Mouse (Mus musculus) heart, embryonic 12.5 days (tissue): ENCODE results near the gene Ctxn1. TPM values are rescaled to one million over a fixed set of nuclear protein-coding genes. Genes with fewer than 3 reads are reported as not detected.
A peak's percentile ranks its signal among the peaks of the same experiment; 100 is the strongest.

Experiments used
- ATAC-seq: fragments of 200-750 bp; cut with Nextera tagmentation; 2 replicates; pipeline ENCODE4 v1.8.0; 2017; ENCODE audit warnings: moderate TSS enrichment, moderate library complexity; ENCODE audit not compliant: insufficient number of reproducible peaks, low FRiP score
- H3K27ac ChIP-seq: fragments of 300-500 bp; sonication (generic); 2 replicates; pipeline ENCODE4 v1.5.1; 2016; ENCODE audit warnings: mild to moderate bottlenecking, moderate library complexity; ENCODE audit not compliant: poor library complexity, severe bottlenecking
- H3K27me3 ChIP-seq: fragments of 300-500 bp; sonication (generic); replicated peaks from 2 replicates; pipeline ENCODE4 v1.6.1; 2016; ENCODE audit warnings: mild to moderate bottlenecking, moderate library complexity
- H3K36me3 ChIP-seq: fragments of 300-500 bp; sonication (generic); 2 replicates; pipeline ENCODE4 v1.6.1; 2016; ENCODE audit warnings: mild to moderate bottlenecking, moderate library complexity
- H3K4me1 ChIP-seq: fragments of 300-500 bp; sonication (generic); replicated peaks from 2 replicates; pipeline ENCODE4 v1.6.1; 2016; ENCODE audit warnings: mild to moderate bottlenecking
- H3K4me2 ChIP-seq: fragments of 300-500 bp; sonication (generic); 2 replicates; pipeline ENCODE4 v1.6.1; 2016; ENCODE audit warnings: mild to moderate bottlenecking, moderate library complexity
- H3K4me3 ChIP-seq: fragments of 300-500 bp; sonication (generic); 2 replicates; pipeline ENCODE4 v1.5.1; 2016; ENCODE audit warnings: mild to moderate bottlenecking
- H3K9ac ChIP-seq: fragments of 300-500 bp; sonication (generic); 2 replicates; pipeline ENCODE4 v1.6.1; 2016; ENCODE audit warnings: mild to moderate bottlenecking, moderate library complexity
- H3K9me3 ChIP-seq: fragments of 300-500 bp; sonication (generic); replicated peaks from 2 replicates; pipeline ENCODE4 v1.6.1; 2016; ENCODE audit warnings: mild to moderate bottlenecking, moderate library complexity
- WGBS: fragments of 180-500 bp; shearing (Covaris S2); methylation state at CpG from one replicate; pipeline ENCODE4 v1.1.7; 2016; 5-methylcytosine and 5-hydroxymethylcytosine counted together
- polyA plus RNA-seq: library from polyadenylated mRNA; unstranded; fragments of >200 nt; fragmentation: Nextera tagmentation; extraction: Ambion mirVana; gene quantifications from 2 replicates; pipeline ENCODE4 v1.2.1, GENCODE M21; 2016

Gene Ctxn1
- 36.1 and 36.2 TPM in 2 replicates for polyA plus RNA-seq

DNA sequence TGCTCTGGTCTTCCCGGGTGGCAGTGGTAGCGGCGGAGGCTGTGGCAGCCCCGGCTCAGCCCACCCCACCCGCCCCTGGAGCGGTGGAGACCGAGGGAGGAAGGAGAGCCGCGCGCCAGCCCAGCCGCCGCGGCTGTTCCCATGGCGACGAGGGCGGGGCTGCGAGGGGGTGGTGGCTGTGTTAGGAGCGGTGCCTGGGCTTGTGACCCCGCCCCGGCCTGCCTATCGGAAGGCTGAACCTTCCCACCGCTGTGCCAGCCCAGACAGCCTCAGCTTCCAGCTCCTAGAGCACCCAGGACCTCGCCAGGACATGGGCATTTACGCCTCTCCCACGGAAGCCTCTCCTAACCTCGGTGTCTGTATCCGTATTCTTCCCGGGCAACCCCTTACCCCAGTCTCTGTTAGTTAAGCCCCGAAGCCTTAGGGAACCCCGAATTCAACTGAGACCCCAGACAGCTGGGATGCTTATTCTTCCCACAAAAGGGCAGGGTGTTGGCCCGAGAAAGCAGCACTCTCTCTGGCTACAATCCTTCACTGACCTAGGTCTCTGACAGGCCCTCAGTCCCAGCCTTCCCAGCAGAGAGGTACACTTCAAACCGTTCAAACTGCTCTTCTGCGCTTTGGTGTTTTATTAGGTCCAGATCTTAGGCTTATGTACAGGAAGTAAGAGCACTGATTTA, at the start of gene Ctxn1:
TSS of gene Ctxn1 (minus strand) at position 150 of the 680 bp plus-strand sequence.
- Histone ChIP-seq H3K4me2 (peak within 1 kb of the TSS; percentile 92), H3K27me3 (no peaks in the 10 kb centered on the region), H3K4me1 (peaks cover 26% of the 10 kb centered on the region), H3K36me3 (peaks cover 78% of the 10 kb centered on the region), H3K9ac (peak within 1 kb of the TSS; percentile 83), H3K27ac (peak within 1 kb of the TSS; percentile 52), H3K4me3 (peak within 1 kb of the TSS; percentile 74), H3K9me3 (no peaks in the 10 kb centered on the region)
- peak; percentile 95 for ATAC-seq
- whole genome bisulfite sequencing: 7% methylated on average over 29 of the region's 33 CpGs

DNA sequence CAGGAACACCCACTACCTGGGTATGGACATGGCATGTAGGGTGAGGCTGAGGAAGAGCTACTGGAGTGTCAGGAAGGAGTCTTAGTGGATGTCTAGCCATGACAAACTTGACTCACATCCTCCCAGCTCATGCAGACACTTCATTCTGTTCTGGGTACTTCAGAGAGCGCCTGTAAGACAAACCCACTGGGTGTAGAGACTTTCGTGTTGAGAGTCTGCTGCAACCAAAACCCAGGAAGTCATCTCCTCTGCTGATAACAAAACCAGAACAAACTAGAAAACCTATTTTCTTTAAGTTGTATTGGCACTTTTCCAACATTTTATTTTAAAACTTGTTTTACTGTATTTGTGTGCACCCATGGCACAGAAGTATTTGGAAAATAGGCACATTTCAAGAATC, 46.8 kb upstream of the Ctxn1 start:
- no peak overlapping the region for H3K4me3 ChIP-seq
- H3K4me2 ChIP-seq: no peak overlapping the region
- no peak overlapping the region for H3K27ac ChIP-seq
- ATAC-seq: no peak
- no peak overlapping the region for H3K9ac ChIP-seq
- H3K27me3 ChIP-seq: no peaks in the 10 kb centered on the region
- H3K36me3 ChIP-seq: peaks cover 87% of the 10 kb centered on the region
- H3K4me1 ChIP-seq: 0 out of 2 replicates have a peak, but pooled peaks cover 5% of the 10 kb centered on the region
- no peaks in the 10 kb centered on the region for H3K9me3 ChIP-seq
- WGBS: 73% methylated on average over 2 of the region's 2 CpGs

- no peak; the same call in 1 of the 2 replicates for ATAC-seq
- Histone ChIP-seq H3K27ac (no peak overlapping the region), H3K27me3 (no peaks in the 10 kb centered on the region), H3K4me3 (no peak overlapping the region), H3K4me1 (0 out of 2 replicates have a peak, but pooled peaks cover 5% of the 10 kb centered on the region), H3K9ac (no peak overlapping the region), H3K9me3 (no peaks in the 10 kb centered on the region), H3K4me2 (no peak overlapping the region), H3K36me3 (peaks cover 87% of the 10 kb centered on the region)
- WGBS: 50% methylated on average over 3 of the region's 3 CpGs
Observed at GRCm38 (mm10) chr8:4304124-4304547, 45.1 kb upstream of the Ctxn1 start.

DNA sequence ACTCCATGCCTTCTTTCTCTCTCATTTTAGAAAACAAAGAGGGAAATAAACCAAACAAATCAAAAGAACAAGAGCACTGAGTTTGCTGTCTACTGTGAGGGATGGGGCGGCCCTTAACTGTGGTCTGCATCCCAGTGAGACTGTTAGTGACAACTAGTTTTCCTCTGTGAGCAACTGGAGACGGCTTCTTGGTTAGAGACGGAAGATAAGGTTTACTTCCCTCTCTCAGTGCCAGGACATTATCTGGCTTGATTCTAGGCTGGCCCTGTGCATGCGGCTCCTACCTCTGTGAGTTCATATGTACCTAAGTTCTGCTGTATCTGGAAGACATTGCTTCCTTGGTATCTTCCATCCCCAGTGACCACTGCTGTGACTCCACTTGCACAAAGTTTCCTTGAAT, 38.7 kb upstream of the Ctxn1 start:
- 76% methylated on average over 4 of the region's 4 CpGs for WGBS
- ATAC-seq: no peak
- Histone ChIP-seq H3K4me1 (no peaks in the 10 kb centered on the region), H3K4me3 (no peak overlapping the region), H3K27ac (no peak overlapping the region), H3K9ac (no peak overlapping the region), H3K27me3 (no peaks in the 10 kb centered on the region), H3K9me3 (no peaks in the 10 kb centered on the region), H3K36me3 (peaks cover 86% of the 10 kb centered on the region), H3K4me2 (no peak overlapping the region)

GRCm38 (mm10) chr8:4292738-4293137, 33.7 kb upstream of the Ctxn1 start:
- H3K4me3 ChIP-seq: no peak overlapping the region
- no peaks in the 10 kb centered on the region for H3K4me1 ChIP-seq
- H3K27me3 ChIP-seq: no peaks in the 10 kb centered on the region
- WGBS: 88% methylated on average over 5 of the region's 5 CpGs
- no peak for ATAC-seq
- peaks cover 84% of the 10 kb centered on the region for H3K36me3 ChIP-seq
- H3K9ac ChIP-seq: no peak overlapping the region
- no peaks in the 10 kb centered on the region for H3K9me3 ChIP-seq
- no peak overlapping the region for H3K27ac ChIP-seq
- no peak overlapping the region for H3K4me2 ChIP-seq

DNA sequence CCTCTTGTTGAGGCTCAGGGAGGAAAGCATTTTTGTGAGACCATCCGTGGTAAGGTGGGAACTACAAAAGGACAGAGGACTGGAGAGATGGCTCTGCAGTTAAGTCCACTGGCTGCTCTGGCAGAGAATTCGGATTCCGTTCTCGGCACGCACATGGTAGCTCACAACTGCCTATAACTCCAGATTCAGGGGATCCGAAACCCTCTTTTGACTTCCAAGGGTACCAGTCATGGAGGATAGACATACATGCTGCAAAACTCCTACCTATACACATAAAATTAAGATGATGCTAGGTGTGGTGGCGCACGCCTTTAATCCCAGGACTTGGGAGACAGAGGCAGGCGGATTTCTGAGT, 17.0 kb upstream of the Ctxn1 start:
- Histone ChIP-seq H3K9me3 (no peaks in the 10 kb centered on the region), H3K4me2 (peak overlapping the region; percentile 73), H3K36me3 (peaks cover 28% of the 10 kb centered on the region), H3K4me3 (peak overlapping the region; percentile 61), H3K27ac (peak overlapping the region; percentile 32; the same call in 1 of the 2 replicates), H3K4me1 (peaks cover 9% of the 10 kb centered on the region; the same call in 1 of the 2 replicates), H3K9ac (peak overlapping the region; percentile 75), H3K27me3 (no peaks in the 10 kb centered on the region)
- 25% methylated on average over 9 of the region's 9 CpGs for WGBS
- peak; percentile 43; the same call in 1 of the 2 replicates for ATAC-seq

- Histone ChIP-seq H3K9me3 (no peaks in the 10 kb centered on the region), H3K27me3 (no peaks in the 10 kb centered on the region), H3K9ac (peak within 1 kb of the TSS; percentile 75), H3K27ac (peak within 1 kb of the TSS; percentile 32; the same call in 1 of the 2 replicates), H3K4me1 (peaks cover 9% of the 10 kb centered on the region; the same call in 1 of the 2 replicates), H3K4me2 (peak within 1 kb of the TSS; percentile 73), H3K4me3 (peak within 1 kb of the TSS; percentile 61), H3K36me3 (peaks cover 34% of the 10 kb centered on the region)
- under 1% methylated on average over 39 of the region's 39 CpGs for WGBS
- peak; percentile 95 for ATAC-seq
Observed at GRCm38 (mm10) chr8:4275275-4276110, 16.4 kb upstream of the Ctxn1 start, which contains the start of gene Timm44. Gene Timm44, minus strand, starts transcription at chr8:4275913.

GRCm38 (mm10) chr8:4269609-4270008, 10.5 kb upstream of the Ctxn1 start:
- Histone ChIP-seq H3K9ac (no peak overlapping the region), H3K36me3 (peaks cover 90% of the 10 kb centered on the region), H3K4me2 (no peak overlapping the region), H3K4me3 (no peak overlapping the region), H3K27ac (no peak overlapping the region), H3K27me3 (no peaks in the 10 kb centered on the region), H3K9me3 (no peaks in the 10 kb centered on the region), H3K4me1 (peaks cover 4% of the 10 kb centered on the region; the same call in 1 of the 2 replicates)
- WGBS: 90% methylated on average over 6 of the region's 6 CpGs
- no peak for ATAC-seq

GRCm38 (mm10) chr8:4267627-4268026, 8.6 kb upstream of the Ctxn1 start:
- no peak overlapping the region for H3K27ac ChIP-seq
- H3K4me1 ChIP-seq: no peaks in the 10 kb centered on the region
- no peak overlapping the region for H3K9ac ChIP-seq
- H3K27me3 ChIP-seq: no peaks in the 10 kb centered on the region
- 74% methylated on average over 15 of the region's 15 CpGs for WGBS
- H3K4me3 ChIP-seq: no peak overlapping the region
- H3K9me3 ChIP-seq: no peaks in the 10 kb centered on the region
- no peak overlapping the region for H3K4me2 ChIP-seq
- H3K36me3 ChIP-seq: peaks cover 95% of the 10 kb centered on the region
- ATAC-seq: 0 out of 2 replicates have a peak, but pooled peaks have one; percentile 51

- Histone ChIP-seq H3K4me1 (no peaks in the 10 kb centered on the region), H3K27me3 (no peaks in the 10 kb centered on the region), H3K4me3 (no peak overlapping the region), H3K27ac (no peak overlapping the region), H3K9ac (no peak overlapping the region), H3K9me3 (no peaks in the 10 kb centered on the region), H3K36me3 (peaks cover 97% of the 10 kb centered on the region), H3K4me2 (no peak overlapping the region)
- 87% methylated on average over 15 of the region's 15 CpGs for WGBS
- no peak for ATAC-seq
Observed at GRCm38 (mm10) chr8:4265160-4265914, 6.3 kb upstream of the Ctxn1 start.
